Mouse (Mus musculus) erythroblast, embryonic 14.5 days (primary cell): ENCODE results near the gene Hist1h1t.

Source experiments
- GATA1 ChIP-seq: IDR thresholded peaks from 2 replicates; pipeline ENCODE4 v1.6.1; 2012; ENCODE audit warnings: low read length, inconsistent platforms, mixed read lengths
- TAL1 ChIP-seq: IDR thresholded peaks from 3 replicates; pipeline ENCODE4 v1.6.1; 2012; ENCODE audit warnings: low read length, inconsistent platforms, mixed read lengths

DNA sequence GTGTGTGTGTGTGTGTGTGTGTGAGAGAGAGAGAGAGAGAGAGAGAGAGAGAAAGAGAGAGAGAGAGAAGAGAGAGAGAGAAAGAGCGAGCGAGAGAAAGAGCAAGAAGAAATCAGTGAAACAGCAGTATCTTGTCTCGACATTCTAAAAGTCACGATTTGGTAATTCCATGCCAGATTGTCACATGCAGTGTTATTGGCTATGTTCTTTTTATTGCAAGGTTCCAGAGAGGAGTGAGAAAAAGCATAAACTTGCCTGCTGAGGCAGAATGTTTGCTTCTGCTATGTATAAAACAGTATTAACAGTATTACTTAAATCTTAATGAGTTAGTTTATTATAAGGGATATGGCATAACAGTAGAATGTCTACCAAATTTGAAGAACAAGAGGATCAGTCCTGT, 9.6 kb upstream of the Hist1h1t start:
- no peak for TF ChIP-seq GATA1
- TF ChIP-seq TAL1, result no peak
